Mouse (Mus musculus) left cerebral cortex, adult 8-10 months (tissue): ENCODE results near the gene Ifna15. TPM values are rescaled to one million over a fixed set of nuclear protein-coding genes. Genes with fewer than 3 reads are reported as not detected.

Source experiments
- DNase-seq, 2 experiments: peaks; one replicate each; pipeline ENCODE4 v3.0.0; 2022; ENCODE audit warnings: low spot score in 2 of 2
- total RNA-seq, 4 experiments: library from RNA; stranded (reverse); gene quantifications; 2 replicates each; pipeline ENCODE4 v1.2.4; 2022

Ifna15 gene
- total RNA-seq, 4 experiments from 2014 or later, result not detected

GRCm38 (mm10) chr4:88514403-88514802, 43.6 kb downstream of the Ifna15 start:
- no peak for DNase-seq

DNA sequence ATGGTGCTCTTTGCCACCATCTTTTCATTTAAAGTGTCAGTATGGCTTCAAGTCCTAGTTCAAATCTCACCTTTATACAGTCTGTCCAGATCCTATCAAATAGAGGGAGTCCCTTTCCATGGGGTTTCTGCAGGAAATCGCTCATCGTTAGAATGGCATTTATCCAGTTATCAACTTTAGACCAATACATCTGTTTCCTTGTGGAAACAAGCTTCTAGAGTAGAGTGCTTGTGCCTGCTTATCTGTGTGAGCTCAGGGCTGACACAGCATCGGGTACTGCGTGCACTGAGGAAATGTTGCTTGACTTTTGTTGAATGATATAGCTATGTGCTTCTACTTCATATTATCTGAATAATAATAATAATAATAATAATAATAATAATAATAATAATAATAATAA, 44.3 kb downstream of the Ifna15 start:
- DNase-seq, result no peak

Other genes starting within 250 kb of the Ifna15 start
- 1 to 10 TPM; 1.5 to 2.5 (median 2.1) TPM for gene Hacd4, start 119.3 kb downstream of the Ifna15 start, total RNA-seq
- not detected for gene Ifnb1, start 35.5 kb downstream of the Ifna15 start, total RNA-seq
- gene Ifna14, start 13.6 kb upstream of the Ifna15 start, total RNA-seq, result not detected
- gene Ifna9, start 34.1 kb upstream of the Ifna15 start, total RNA-seq, result not detected
- gene Ifna12, start 45.1 kb upstream of the Ifna15 start, total RNA-seq, result not detected
- gene C87499, start 76.2 kb upstream of the Ifna15 start, total RNA-seq, result not detected
- not detected for gene Ifna13, start 86.2 kb upstream of the Ifna15 start, total RNA-seq
- gene Ifna16, start 118.7 kb upstream of the Ifna15 start, total RNA-seq, result not detected
- not detected for gene Ifna2, start 125.7 kb upstream of the Ifna15 start, total RNA-seq
- not detected for gene Ifnab, start 133.1 kb upstream of the Ifna15 start, total RNA-seq
- 1 to 10 TPM in 2 of 4 experiments, under 1 TPM in 2; 0.61 to 1.8 (median 0.93) TPM for gene Gm26566, start 163.6 kb upstream of the Ifna15 start, total RNA-seq
- 100 to 1,000 TPM in 1 of 4 experiments, 10 to 100 TPM in 3; 91.7 to 103 (median 95.7) TPM for gene Klhl9, start 164.2 kb upstream of the Ifna15 start, total RNA-seq
- gene Gm13271, start 196.6 kb upstream of the Ifna15 start, total RNA-seq, result not detected
- gene Gm13283, start 201.9 kb upstream of the Ifna15 start, total RNA-seq, result not detected
- not detected for gene Gm13290, start 215.6 kb upstream of the Ifna15 start, total RNA-seq
- gene Gm13289, start 218.7 kb upstream of the Ifna15 start, total RNA-seq, result not detected
- gene Gm13272, start 221.6 kb upstream of the Ifna15 start, total RNA-seq, result not detected
- gene Ifnz, start 223.9 kb upstream of the Ifna15 start, total RNA-seq, result not detected
- gene Gm13276, start 227.5 kb upstream of the Ifna15 start, total RNA-seq, result not detected
- gene Gm13277, start 230.4 kb upstream of the Ifna15 start, total RNA-seq, result not detected
- not detected for gene Gm13278, start 233.3 kb upstream of the Ifna15 start, total RNA-seq
- gene Gm13275, start 236.2 kb upstream of the Ifna15 start, total RNA-seq, result not detected
- not detected for gene Gm13279, start 239.2 kb upstream of the Ifna15 start, total RNA-seq
- gene Gm13285, start 241.4 kb upstream of the Ifna15 start, total RNA-seq, result not detected
- not detected for gene Gm13287, start 245.0 kb upstream of the Ifna15 start, total RNA-seq
- gene Gm13288, start 247.3 kb upstream of the Ifna15 start, total RNA-seq, result not detected